Mouse (Mus musculus): ENCODE measurements around the gene Hsd11b1.

DNA sequence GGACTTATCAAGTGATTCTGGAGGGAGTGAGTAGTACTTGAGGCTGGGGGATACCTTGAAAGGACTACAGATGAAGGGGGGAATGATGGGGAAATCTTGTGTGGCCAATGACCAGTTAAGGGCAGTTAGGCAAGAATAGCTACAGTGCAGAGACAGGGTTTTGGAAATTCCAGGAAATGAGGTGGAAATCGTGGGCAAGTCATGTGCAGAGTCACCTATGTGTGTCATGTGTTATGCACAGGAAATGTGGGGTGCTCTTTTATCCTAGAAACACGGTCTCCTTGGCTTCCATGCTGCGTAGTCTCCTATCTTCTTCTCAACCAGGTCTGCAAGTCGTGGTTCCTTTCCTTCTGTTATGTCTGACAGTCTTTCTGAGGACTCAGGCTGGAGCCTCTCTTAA lies 15.6 kb upstream of the Hsd11b1 start:
- no peak for TF ChIP-seq POLR2A (IDR thresholded peaks at IDR 0.05; ENCODE audit: low read depth, low read length)
- no peak for TF ChIP-seq SMC3 (IDR thresholded peaks at IDR 0.05; ENCODE audit: low read depth, low read length)
- no peak for TF ChIP-seq TCF12 (IDR thresholded peaks at IDR 0.05; ENCODE audit: low read depth, low read length)
- TF ChIP-seq ZNF384 (IDR thresholded peaks at IDR 0.05; ENCODE audit: low read depth, low read length), result no peak
- TF ChIP-seq MAX (IDR thresholded peaks at IDR 0.05; ENCODE audit: low read length), result no peak
- TF ChIP-seq CHD2 (IDR thresholded peaks at IDR 0.05; ENCODE audit: low read length), result no peak
- TF ChIP-seq POLR2AphosphoS2 (IDR thresholded peaks at IDR 0.05; ENCODE audit: low read depth, low read length), result no peak
